Mouse (Mus musculus) lung, embryonic 15.5 days (tissue): Measurements from ENCODE around the gene Kcnj6. TPM values are rescaled to one million over a fixed set of nuclear protein-coding genes. Genes with fewer than 3 reads are reported as not detected.

Experiments used
- ATAC-seq: fragments of 200-750 bp; cut with Nextera tagmentation; 2 replicates; pipeline ENCODE4 v1.8.0; 2017; ENCODE audit warnings: moderate number of reproducible peaks, borderline replicate concordance; ENCODE audit not compliant: low FRiP score, low TSS enrichment; ENCODE audit errors: extremely low read depth
- H3K27ac ChIP-seq: fragments of 300-500 bp; sonication (generic); 2 replicates; pipeline ENCODE4 v1.5.1; 2015; ENCODE audit warnings: moderate library complexity, mild to moderate bottlenecking, inconsistent platforms
- H3K27me3 ChIP-seq: fragments of 300-500 bp; sonication (generic); 2 replicates; pipeline ENCODE4 v1.6.1; 2015; ENCODE audit warnings: inconsistent platforms
- H3K36me3 ChIP-seq: fragments of 300-500 bp; sonication (generic); 2 replicates; pipeline ENCODE4 v1.6.1; 2015; ENCODE audit warnings: inconsistent platforms
- H3K4me1 ChIP-seq: fragments of 300-500 bp; sonication (generic); 2 replicates; pipeline ENCODE4 v1.6.1; 2015; ENCODE audit warnings: inconsistent platforms
- H3K4me2 ChIP-seq: fragments of 300-500 bp; sonication (generic); 2 replicates; pipeline ENCODE4 v1.6.1; 2015; ENCODE audit warnings: inconsistent platforms, mild to moderate bottlenecking, moderate library complexity
- H3K4me3 ChIP-seq: fragments of 300-500 bp; sonication (generic); 2 replicates; pipeline ENCODE4 v1.5.1; 2015; ENCODE audit warnings: mild to moderate bottlenecking, inconsistent platforms
- H3K9ac ChIP-seq: fragments of 300-500 bp; sonication (generic); 2 replicates; pipeline ENCODE4 v1.6.1; 2015; ENCODE audit warnings: inconsistent platforms
- H3K9me3 ChIP-seq: fragments of 300-500 bp; sonication (generic); 2 replicates; pipeline ENCODE4 v1.6.1; 2016; ENCODE audit warnings: inconsistent platforms
- WGBS: fragments of 180-500 bp; shearing (Covaris S2); methylation state at CpG from one replicate; pipeline ENCODE4 v1.1.7; 2015; 5-methylcytosine and 5-hydroxymethylcytosine counted together
- polyA plus RNA-seq: library from polyadenylated mRNA; unstranded; fragments of >200 nt; fragmentation: Nextera tagmentation; extraction: Ambion mirVana; gene quantifications from 2 replicates; pipeline ENCODE4 v1.2.1, GENCODE M21; 2015

Kcnj6 gene
- polyA plus RNA-seq, 1 experiment from 2014 or later, result not detected

DNA sequence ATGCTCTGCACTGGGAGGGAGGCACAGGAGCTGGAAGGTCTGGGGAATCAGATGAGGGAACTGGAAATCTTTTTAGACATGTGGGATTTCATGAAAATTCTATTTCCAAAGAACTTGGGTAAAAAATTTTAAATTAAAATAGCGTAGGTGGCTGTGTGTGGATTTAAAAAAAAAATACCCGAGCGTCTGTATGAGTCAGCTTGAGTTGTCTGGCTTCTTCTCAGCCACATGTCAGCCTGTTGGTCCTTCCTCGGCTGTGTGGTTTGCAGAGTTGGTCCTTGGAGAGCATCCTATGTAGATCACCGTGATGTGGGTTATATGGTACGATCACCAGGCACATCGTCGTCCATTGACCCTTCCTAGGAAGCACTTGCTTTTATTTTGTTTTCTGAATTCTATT is 114.3 kb downstream of the Kcnj6 start:
- no peaks in the 10 kb centered on the region for H3K36me3 ChIP-seq
- no peak for ATAC-seq
- no peaks in the 10 kb centered on the region for H3K4me1 ChIP-seq
- no peak overlapping the region for H3K4me2 ChIP-seq
- H3K27ac ChIP-seq, result no peak overlapping the region
- no peak overlapping the region for H3K4me3 ChIP-seq
- H3K9me3 ChIP-seq, result no peaks in the 10 kb centered on the region
- no peaks in the 10 kb centered on the region for H3K27me3 ChIP-seq
- 78% methylated on average over 8 of the region's 8 CpGs for WGBS
- no peak overlapping the region for H3K9ac ChIP-seq

DNA sequence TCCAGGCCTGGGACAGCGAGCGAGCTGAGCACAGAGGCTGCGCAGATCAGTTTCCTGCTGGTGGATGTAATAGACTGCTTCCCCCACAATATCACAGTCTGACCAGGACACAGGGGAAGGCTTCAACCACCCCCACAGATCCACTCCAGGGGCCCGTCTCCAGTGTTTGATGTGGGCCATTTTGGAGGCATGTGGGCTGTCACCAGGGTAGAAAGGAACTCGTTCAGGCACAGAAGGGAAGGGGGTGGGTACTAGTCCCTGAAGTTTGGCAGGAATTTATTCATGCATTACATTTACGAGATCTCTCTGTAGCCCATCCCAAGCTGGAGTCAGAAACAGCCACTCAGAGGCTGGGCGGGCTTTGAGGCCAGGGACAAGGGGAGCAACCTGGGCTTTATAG is 115.4 kb downstream of the Kcnj6 start:
- no peaks in the 10 kb centered on the region for H3K36me3 ChIP-seq
- H3K27ac ChIP-seq, result no peak overlapping the region
- H3K4me1 ChIP-seq, result no peaks in the 10 kb centered on the region
- ATAC-seq, result no peak
- H3K27me3 ChIP-seq, result no peaks in the 10 kb centered on the region
- WGBS, result 55% methylated on average over 7 of the region's 7 CpGs
- H3K4me2 ChIP-seq, result no peak overlapping the region
- no peaks in the 10 kb centered on the region for H3K9me3 ChIP-seq
- no peak overlapping the region for H3K9ac ChIP-seq
- H3K4me3 ChIP-seq, result no peak overlapping the region

DNA sequence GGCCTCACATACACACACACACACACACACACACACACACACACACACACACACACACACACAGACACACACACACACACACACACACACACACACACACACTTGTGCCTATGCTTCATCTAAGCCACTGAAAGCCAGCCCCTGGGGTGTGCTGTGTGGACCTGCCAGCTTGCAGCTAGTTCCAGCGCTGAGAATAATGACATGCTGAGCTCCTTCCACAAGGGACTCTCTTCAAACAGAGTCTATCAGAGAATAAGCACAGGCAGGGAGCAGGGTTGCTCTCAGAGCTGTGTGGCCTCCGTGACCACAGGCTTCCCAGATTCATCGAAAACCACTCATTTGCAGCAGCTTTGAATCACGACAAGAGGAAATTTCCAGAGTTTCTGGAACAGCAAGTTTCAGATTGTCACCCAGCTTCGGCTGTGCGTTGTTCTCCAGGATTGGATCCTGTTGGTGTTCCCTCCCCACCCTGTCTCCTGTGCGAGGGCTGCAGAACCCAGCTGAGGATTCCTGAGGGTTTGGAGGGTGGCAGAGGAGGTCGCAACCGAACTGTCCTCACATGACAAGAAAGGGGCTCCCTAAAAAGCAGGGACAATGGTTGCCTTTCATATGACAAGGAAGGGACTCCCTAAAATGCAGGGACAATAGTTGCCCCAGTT is 124.8 kb downstream of the Kcnj6 start:
- no peak for ATAC-seq
- Histone ChIP-seq H3K9ac (no peak overlapping the region), H3K27ac (no peak overlapping the region), H3K4me3 (no peak overlapping the region), H3K27me3 (no peaks in the 10 kb centered on the region), H3K4me1 (no peaks in the 10 kb centered on the region), H3K4me2 (no peak overlapping the region), H3K9me3 (no peaks in the 10 kb centered on the region), H3K36me3 (no peaks in the 10 kb centered on the region)
- WGBS, result 43% methylated on average over 9 of the region's 9 CpGs

DNA sequence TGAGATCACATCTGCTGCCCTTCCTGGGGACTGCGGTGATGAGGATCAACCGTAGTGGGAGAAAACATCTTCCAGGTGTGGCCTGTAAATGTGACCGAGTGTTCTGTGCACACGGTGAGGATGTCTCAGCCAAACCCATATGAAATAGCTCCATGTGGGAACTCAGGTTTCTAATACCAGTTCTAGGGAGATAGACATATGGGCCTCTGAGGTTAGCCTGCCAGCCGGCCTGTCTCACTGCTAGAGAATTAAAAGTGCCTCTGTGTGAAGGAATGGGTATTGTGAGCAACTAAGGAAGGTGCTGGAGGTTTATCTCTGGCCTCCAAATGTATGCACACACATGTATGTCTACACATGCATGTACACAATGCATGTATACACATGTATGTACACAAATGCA is 129.1 kb downstream of the Kcnj6 start:
- Histone ChIP-seq H3K9me3 (no peaks in the 10 kb centered on the region), H3K27me3 (no peaks in the 10 kb centered on the region), H3K27ac (no peak overlapping the region), H3K4me3 (no peak overlapping the region), H3K36me3 (no peaks in the 10 kb centered on the region), H3K4me2 (no peak overlapping the region), H3K4me1 (0 out of 2 replicates have a peak, but pooled peaks cover 4% of the 10 kb centered on the region), H3K9ac (no peak overlapping the region)
- WGBS, result 79% methylated on average over 5 of the region's 5 CpGs
- no peak for ATAC-seq

DNA sequence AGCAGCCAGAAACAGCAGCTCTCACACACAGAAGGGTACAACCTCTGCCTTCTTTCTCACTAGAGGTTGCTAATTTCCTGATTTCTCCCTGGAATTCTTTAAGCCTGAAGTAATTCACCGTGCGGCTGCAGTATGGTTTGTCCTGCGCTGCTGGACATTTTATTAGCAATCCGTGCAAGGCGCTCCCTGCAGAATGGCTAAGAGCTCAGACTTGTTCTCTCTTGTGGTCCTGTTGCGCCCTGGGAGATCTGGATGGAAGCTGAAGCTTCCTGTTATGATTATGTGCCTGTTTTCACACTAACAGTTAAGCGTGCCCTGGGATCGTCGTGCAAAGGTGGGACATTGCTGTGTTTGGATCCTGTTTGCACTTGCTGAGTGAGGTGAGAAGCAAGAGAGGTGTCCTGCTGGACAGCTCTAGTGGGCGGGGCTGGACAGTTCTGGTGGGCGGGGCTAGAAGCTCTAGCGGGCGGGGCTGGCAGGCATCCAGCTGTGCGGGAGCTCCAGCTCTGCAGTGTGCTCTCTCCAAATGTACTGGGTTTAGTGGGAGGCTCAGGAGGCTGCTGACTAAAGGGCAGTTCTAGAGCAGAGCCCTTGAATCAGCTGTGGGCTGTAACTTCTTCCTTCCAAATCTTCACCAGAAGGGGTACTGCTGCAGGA is 131.1 kb downstream of the Kcnj6 start:
- Histone ChIP-seq H3K4me2 (no peak overlapping the region), H3K4me3 (no peak overlapping the region), H3K4me1 (0 out of 2 replicates have a peak, but pooled peaks cover 4% of the 10 kb centered on the region), H3K27me3 (no peaks in the 10 kb centered on the region), H3K9ac (no peak overlapping the region), H3K36me3 (no peaks in the 10 kb centered on the region), H3K27ac (no peak overlapping the region), H3K9me3 (no peaks in the 10 kb centered on the region)
- 31% methylated on average over 14 of the region's 14 CpGs for WGBS
- ATAC-seq, result no peak; the same call in 1 of the 2 replicates

DNA sequence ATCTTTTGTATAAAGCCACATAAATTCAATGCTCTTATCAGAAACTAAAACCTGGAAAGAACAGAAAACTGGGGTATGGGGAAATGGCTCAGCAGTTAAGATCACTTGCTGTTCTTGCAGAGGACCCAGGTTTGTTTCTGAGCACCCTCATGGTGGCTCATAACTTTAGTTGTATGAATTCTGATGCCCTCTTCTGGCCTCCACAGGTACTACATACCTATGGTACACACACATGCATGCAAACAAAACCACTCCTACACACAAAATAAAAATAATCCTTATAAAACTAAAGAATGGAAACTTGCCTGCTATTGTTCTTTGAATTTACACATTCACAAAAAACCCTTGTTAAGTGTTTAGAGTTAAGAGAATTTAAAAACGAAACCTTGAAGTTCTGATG is 131.7 kb downstream of the Kcnj6 start:
- Histone ChIP-seq H3K4me3 (no peak overlapping the region), H3K4me2 (no peak overlapping the region), H3K9ac (no peak overlapping the region), H3K9me3 (no peaks in the 10 kb centered on the region), H3K27me3 (no peaks in the 10 kb centered on the region), H3K27ac (no peak overlapping the region), H3K36me3 (no peaks in the 10 kb centered on the region), H3K4me1 (0 out of 2 replicates have a peak, but pooled peaks cover 4% of the 10 kb centered on the region)
- no peak for ATAC-seq
- 78% methylated on average over 1 of the region's 1 CpGs for WGBS

DNA sequence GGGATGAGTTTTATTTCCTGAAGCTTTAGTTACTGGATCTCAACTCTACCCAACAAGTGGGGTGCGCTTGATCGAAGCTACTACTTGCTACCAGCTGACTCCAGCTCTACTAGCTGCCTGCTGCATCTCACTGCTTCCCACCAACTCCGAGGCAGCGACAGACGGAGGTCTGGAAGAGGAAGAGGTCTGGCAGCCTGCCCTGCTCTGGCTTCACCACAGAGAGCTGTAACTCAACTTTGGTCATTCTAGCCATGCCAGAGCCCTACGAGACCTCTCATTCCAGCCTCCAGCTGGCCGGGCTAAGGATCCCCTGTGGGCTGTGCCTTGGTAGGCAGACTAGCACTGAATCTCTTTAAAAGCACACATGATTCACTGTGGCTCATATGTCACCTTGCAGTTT is 132.4 kb downstream of the Kcnj6 start:
- WGBS, result 85% methylated on average over 7 of the region's 7 CpGs

DNA sequence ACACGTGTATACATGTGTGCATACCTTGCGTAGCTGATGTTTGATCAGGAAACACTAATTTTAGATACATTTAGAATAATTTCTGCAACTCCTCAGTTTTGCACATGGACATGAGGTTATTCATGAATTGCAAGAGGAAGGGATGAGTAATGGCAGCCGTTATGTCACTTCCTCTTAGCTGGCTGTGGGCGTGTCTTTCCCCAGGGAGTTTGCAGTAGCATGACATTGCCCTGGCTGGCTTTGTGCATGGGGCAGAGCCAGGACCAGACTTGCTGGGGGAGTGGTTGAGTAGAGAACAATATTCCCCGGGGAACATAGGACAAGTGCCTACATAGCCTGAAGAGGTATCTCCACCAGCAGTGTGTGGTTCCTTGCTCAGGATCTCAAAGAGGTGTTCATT is 134.0 kb downstream of the Kcnj6 start:
- 81% methylated on average over 5 of the region's 5 CpGs for WGBS
- Histone ChIP-seq H3K4me1 (0 out of 2 replicates have a peak, but pooled peaks cover 4% of the 10 kb centered on the region), H3K27ac (no peak overlapping the region), H3K27me3 (no peaks in the 10 kb centered on the region), H3K36me3 (no peaks in the 10 kb centered on the region), H3K9ac (no peak overlapping the region), H3K9me3 (no peaks in the 10 kb centered on the region), H3K4me3 (no peak overlapping the region), H3K4me2 (no peak overlapping the region)
- ATAC-seq, result no peak

More for the DNA sequence above, 132.4 kb downstream of the Kcnj6 start:
- no peaks in the 10 kb centered on the region for H3K9me3 ChIP-seq
- no peak overlapping the region for H3K4me3 ChIP-seq
- H3K27ac ChIP-seq, result no peak overlapping the region
- no peak for ATAC-seq
- 0 out of 2 replicates have a peak, but pooled peaks cover 4% of the 10 kb centered on the region for H3K4me1 ChIP-seq
- H3K36me3 ChIP-seq, result no peaks in the 10 kb centered on the region
- H3K9ac ChIP-seq, result no peak overlapping the region
- no peak overlapping the region for H3K4me2 ChIP-seq
- H3K27me3 ChIP-seq, result no peaks in the 10 kb centered on the region

DNA sequence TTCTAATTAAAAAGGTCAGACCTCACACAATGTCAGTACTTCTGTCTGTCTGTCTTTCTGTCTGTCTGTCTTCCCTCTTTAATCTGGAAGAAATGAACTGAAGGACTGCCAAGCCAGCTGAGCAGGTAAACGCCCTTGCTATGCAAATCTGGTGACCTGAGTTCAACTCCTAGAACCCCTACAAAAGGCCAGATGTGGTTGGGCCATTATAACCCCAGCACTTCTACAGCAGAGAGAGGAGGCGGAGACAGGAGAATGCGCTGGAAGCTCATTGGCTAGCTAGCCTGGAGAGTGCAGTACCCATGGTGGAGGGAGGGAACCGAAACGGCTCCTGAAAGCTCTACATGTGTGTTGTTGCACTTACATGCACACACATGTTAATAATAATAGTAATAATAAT is 141.5 kb downstream of the Kcnj6 start:
- no peaks in the 10 kb centered on the region for H3K4me1 ChIP-seq
- ATAC-seq, result no peak
- no peaks in the 10 kb centered on the region for H3K9me3 ChIP-seq
- no peaks in the 10 kb centered on the region for H3K27me3 ChIP-seq
- no peak overlapping the region for H3K4me2 ChIP-seq
- H3K4me3 ChIP-seq, result no peak overlapping the region
- no peak overlapping the region for H3K27ac ChIP-seq
- H3K36me3 ChIP-seq, result no peaks in the 10 kb centered on the region
- H3K9ac ChIP-seq, result no peak overlapping the region
- WGBS, result 88% methylated on average over 5 of the region's 5 CpGs

DNA sequence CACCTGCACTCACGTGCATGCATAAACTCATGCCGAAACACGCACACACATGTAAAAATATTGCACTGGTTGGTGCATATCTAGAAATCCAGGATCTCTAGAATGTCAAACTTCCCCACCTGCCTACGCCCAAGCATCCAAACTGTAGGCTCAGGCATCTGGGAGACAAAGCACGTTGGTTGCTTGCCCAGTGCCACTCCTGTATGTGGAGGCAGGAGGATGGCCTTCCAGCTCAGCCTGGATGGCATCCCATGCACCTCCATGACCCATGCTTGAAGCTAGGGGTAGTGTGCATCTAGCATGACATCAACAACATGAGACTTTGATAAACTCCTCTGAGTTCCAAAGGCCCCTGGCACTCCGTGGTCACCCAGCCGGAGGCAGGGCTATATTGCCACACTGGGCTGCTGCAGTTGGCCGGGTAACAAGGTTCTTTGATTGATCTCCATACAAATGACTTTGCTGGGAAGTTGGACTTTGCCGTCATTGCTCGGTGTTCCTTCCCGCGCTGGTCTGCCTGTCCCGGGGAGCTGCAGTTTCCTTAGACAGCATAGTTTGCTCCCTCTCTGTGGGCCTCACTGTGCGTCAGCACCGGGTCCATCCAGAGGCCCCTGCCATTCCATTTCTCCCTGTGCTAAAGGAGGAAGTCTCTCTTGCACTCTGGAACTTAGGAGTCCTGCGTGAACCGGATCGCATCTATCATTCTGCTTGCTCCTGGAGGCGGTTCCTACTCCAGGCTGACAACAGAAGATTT is 144.9 kb downstream of the Kcnj6 start:
- Histone ChIP-seq H3K27me3 (no peaks in the 10 kb centered on the region), H3K4me2 (no peak overlapping the region), H3K9me3 (no peaks in the 10 kb centered on the region), H3K4me1 (no peaks in the 10 kb centered on the region), H3K36me3 (no peaks in the 10 kb centered on the region), H3K4me3 (no peak overlapping the region), H3K27ac (no peak overlapping the region), H3K9ac (no peak overlapping the region)
- WGBS, result 52% methylated on average over 19 of the region's 19 CpGs
- no peak for ATAC-seq

DNA sequence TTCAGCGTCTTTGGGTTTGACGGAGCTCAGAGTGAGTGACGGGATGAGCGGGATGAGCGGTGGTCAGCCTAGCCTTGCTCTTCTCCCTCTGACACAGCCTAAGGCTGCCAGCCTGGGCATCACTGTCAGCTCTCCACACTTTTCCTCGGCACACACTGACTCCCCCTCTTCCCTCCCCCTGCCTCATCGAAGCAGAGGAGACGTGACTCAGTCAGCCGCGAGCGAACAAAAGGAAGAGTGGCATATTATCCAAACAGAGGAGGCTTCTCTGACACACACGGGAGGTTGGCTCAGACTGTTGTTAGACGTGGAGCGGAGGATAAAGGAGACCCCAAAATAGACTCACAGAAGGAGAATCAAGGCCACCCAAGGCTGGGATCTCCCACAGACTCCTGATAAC is 147.1 kb downstream of the Kcnj6 start:
- no peaks in the 10 kb centered on the region for H3K4me1 ChIP-seq
- no peak for ATAC-seq
- 34% methylated on average over 14 of the region's 14 CpGs for WGBS

DNA sequence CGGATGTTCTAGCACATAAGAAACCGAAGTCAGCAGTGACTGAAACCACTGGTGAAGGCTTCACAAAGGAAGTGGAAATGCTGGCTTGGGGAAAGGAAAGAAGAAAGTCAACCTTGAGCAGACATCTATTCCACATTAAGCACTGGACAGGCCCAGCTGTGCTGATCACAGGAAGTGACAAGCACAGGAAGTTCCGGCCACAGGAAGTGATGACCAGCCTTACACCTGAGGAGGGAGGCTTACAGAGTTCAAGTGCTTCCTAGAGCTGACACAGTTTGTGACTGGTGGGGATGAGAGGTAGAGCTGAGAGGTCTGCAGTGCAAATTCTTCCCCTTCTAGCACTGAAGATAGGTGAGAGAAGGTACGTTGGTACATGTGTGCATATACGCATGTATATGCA is 151.5 kb downstream of the Kcnj6 start:
- Histone ChIP-seq H3K4me1 (no peaks in the 10 kb centered on the region), H3K4me3 (no peak overlapping the region), H3K9ac (no peak overlapping the region), H3K4me2 (no peak overlapping the region), H3K27ac (no peak overlapping the region), H3K9me3 (no peaks in the 10 kb centered on the region), H3K27me3 (no peaks in the 10 kb centered on the region), H3K36me3 (no peaks in the 10 kb centered on the region)
- no peak for ATAC-seq
- 85% methylated on average over 5 of the region's 5 CpGs for WGBS

More for the DNA sequence above, 147.1 kb downstream of the Kcnj6 start:
- Histone ChIP-seq H3K4me2 (no peak overlapping the region), H3K27me3 (no peaks in the 10 kb centered on the region), H3K9me3 (no peaks in the 10 kb centered on the region), H3K4me3 (no peak overlapping the region), H3K9ac (no peak overlapping the region), H3K36me3 (no peaks in the 10 kb centered on the region), H3K27ac (no peak overlapping the region)
